Mouse (Mus musculus) ES-Bruce4 (cell line): ENCODE data around the gene Cacna2d3.

ENCODE experiments used
- CTCF ChIP-seq: IDR thresholded peaks from one replicate; pipeline ENCODE4 v1.8.1; 2011; ENCODE audit warnings: low read depth, low read length
- EP300 ChIP-seq: IDR thresholded peaks from 2 replicates; pipeline ENCODE4 v1.6.1; 2011; ENCODE audit warnings: low read depth, low read length; ENCODE audit not compliant: insufficient read depth
- POLR2A ChIP-seq: IDR thresholded peaks from one replicate; pipeline ENCODE4 v1.8.1; 2011; ENCODE audit warnings: low read length; ENCODE audit not compliant: insufficient read depth

DNA sequence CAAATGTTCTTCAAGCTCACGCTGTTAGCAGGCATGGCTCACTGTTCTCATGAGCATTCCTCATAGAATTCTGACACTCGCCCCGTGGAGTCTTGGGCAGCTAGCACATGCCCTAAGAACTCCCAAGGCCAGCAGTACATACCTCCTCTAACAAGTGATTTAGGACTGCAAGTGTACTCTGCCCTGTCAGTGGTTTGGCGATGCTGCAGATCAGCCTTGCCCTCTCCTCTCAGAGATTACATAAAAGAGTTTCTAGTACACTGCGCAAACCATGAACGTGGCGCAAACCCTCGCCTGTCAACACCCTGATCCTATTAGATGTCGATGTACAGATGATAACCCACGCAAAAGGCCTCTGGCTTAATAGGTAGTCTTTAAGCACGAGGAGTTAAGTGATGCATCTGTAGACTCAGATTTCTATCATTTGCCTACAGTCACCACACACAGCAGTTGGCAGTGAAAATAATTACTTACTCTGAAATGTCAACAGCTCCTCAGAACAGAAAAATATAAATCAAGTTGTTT is 691.7 kb downstream of the Cacna2d3 start:
- no peak for TF ChIP-seq CTCF
- no peak for TF ChIP-seq POLR2A
- no peak for TF ChIP-seq EP300
